Mouse (Mus musculus) myocyte (in vitro differentiated cells): Measurements from ENCODE around the gene Rpain. TPM values are rescaled to one million over a fixed set of nuclear protein-coding genes. Genes with fewer than 3 reads are reported as not detected.

Source experiments
- H3K27me3 ChIP-seq: one replicate; pipeline ENCODE4 v1.6.1; 2011; ENCODE audit not compliant: control insufficient read depth, insufficient read depth, insufficient read length
- H3K36me3 ChIP-seq: one replicate; pipeline ENCODE4 v1.6.1; 2011; ENCODE audit not compliant: control insufficient read depth, insufficient read depth
- H3K4me2 ChIP-seq: one replicate; pipeline ENCODE4 v1.6.1; 2011; ENCODE audit warnings: low read depth, control low read depth
- H3K4me3 ChIP-seq: one replicate; pipeline ENCODE4 v1.5.1; 2011; ENCODE audit warnings: mild to moderate bottlenecking, control low read depth, moderate library complexity
- H3K79me2 ChIP-seq: one replicate; pipeline ENCODE4 v1.6.1; 2011; ENCODE audit not compliant: control insufficient read depth, insufficient read depth
- H3ac ChIP-seq: one replicate; pipeline ENCODE4 v1.6.1; 2011; ENCODE audit not compliant: control insufficient read depth, insufficient read length
- CEBPB ChIP-seq: IDR thresholded peaks from 2 replicates; pipeline ENCODE4 v1.6.1; 2011; ENCODE audit warnings: mild to moderate bottlenecking, moderate library complexity; ENCODE audit not compliant: poor library complexity, insufficient read depth, severe bottlenecking
- E2F4 ChIP-seq: IDR thresholded peaks from one replicate; pipeline ENCODE4 v1.6.1; 2011; ENCODE audit warnings: mild to moderate bottlenecking, control low read depth, moderate library complexity; ENCODE audit not compliant: insufficient read depth
- MAX ChIP-seq: IDR thresholded peaks from one replicate; pipeline ENCODE4 v1.6.1; 2011; ENCODE audit warnings: low read depth, mild to moderate bottlenecking, control low read depth
- MYOD1 ChIP-seq, 3 experiments: IDR thresholded peaks; one replicate each; pipeline ENCODE4 v1.6.1; 2011; ENCODE audit warnings: control low read depth in 2 of 3, low read depth in 2 of 3, mild to moderate bottlenecking in 2 of 3, moderate library complexity in 1 of 3; ENCODE audit not compliant: insufficient read length in 2 of 3, control insufficient read depth in 1 of 3
- MYOG ChIP-seq, 3 experiments: IDR thresholded peaks; one replicate each; pipeline ENCODE4 v1.6.1; 2011; ENCODE audit warnings: control low read depth in 2 of 3, low read depth in 2 of 3, mild to moderate bottlenecking in 2 of 3; ENCODE audit not compliant: insufficient read length in 2 of 3, control insufficient read depth in 1 of 3, insufficient read depth in 1 of 3
- POLR2A ChIP-seq: IDR thresholded peaks from one replicate; pipeline ENCODE4 v1.6.1; 2011; ENCODE audit warnings: low read depth, mild to moderate bottlenecking, control low read depth, moderate library complexity; ENCODE audit not compliant: insufficient read length
- POLR2AphosphoS2 ChIP-seq: IDR thresholded peaks from one replicate; pipeline ENCODE4 v1.6.1; 2011; ENCODE audit warnings: low read depth, control low read depth; ENCODE audit not compliant: insufficient read length
- REST ChIP-seq: IDR thresholded peaks from one replicate; pipeline ENCODE4 v1.6.1; 2011; ENCODE audit warnings: mild to moderate bottlenecking, control low read depth, moderate library complexity; ENCODE audit not compliant: insufficient read depth, insufficient read length
- SRF ChIP-seq: IDR thresholded peaks from one replicate; pipeline ENCODE4 v1.6.1; 2011; ENCODE audit warnings: low read depth; ENCODE audit not compliant: control insufficient read depth, insufficient read length
- TCF12 ChIP-seq: IDR thresholded peaks from one replicate; pipeline ENCODE4 v1.6.1; 2011; ENCODE audit warnings: mild to moderate bottlenecking, control low read depth; ENCODE audit not compliant: poor library complexity, insufficient read depth, severe bottlenecking
- TCF3 ChIP-seq: IDR thresholded peaks from one replicate; pipeline ENCODE4 v1.6.1; 2011; ENCODE audit warnings: low read depth, control low read depth; ENCODE audit not compliant: insufficient read length
- USF1 ChIP-seq: IDR thresholded peaks from one replicate; pipeline ENCODE4 v1.6.1; 2011; ENCODE audit warnings: low read depth, mild to moderate bottlenecking, control low read depth, moderate library complexity
- polyA plus RNA-seq: library from polyadenylated mRNA; unstranded; fragments of >200 nt; fragmentation: generic; extraction: Trizol; gene quantifications from one replicate; pipeline ENCODE4 v1.2.1, GENCODE M21; 2012; ENCODE audit warnings: missing spikeins

Gene Rpain
- polyA plus RNA-seq, 1 experiment: 28.0 TPM

- Histone ChIP-seq H3K79me2 (peaks cover 25% of the 10 kb centered on the region), H3K4me2 (no peak overlapping the region), H3K36me3 (peaks cover 34% of the 10 kb centered on the region), H3K4me3 (no peak overlapping the region), H3ac (no peak overlapping the region), H3K27me3 (no peaks in the 10 kb centered on the region)
- TF ChIP-seq MYOD1 (IDR thresholded peaks at IDR 0.05; ENCODE audit: control insufficient read depth in 1 of 3, insufficient read length in 2 of 3, low read depth in 2 of 3) (no peak), POLR2AphosphoS2 (no peak), TCF12 (no peak), TCF3 (no peak), USF1 (no peak), POLR2A (no peak), E2F4 (no peak), CEBPB (no peak), MYOG (IDR thresholded peaks at IDR 0.05; ENCODE audit: control insufficient read depth in 1 of 3, insufficient read depth in 1 of 3, insufficient read length in 2 of 3, low read depth in 2 of 3) (no peak), SRF (no peak), REST (no peak), MAX (no peak)
These were observed 5.6 kb upstream of the Rpain start for GRCm38 (mm10) chr11:70964222-70964907.

GRCm38 (mm10) chr11:70969271-70969794 lies 680 bp upstream of the Rpain start:
- Histone ChIP-seq H3K4me3 (peak overlapping the region; percentile 96), H3K27me3 (no peaks in the 10 kb centered on the region), H3K79me2 (peaks cover 23% of the 10 kb centered on the region), H3K4me2 (peak overlapping the region; percentile 86), H3ac (peak overlapping the region; percentile 52), H3K36me3 (peaks cover 15% of the 10 kb centered on the region)
- no peak for TF ChIP-seq MYOG (IDR thresholded peaks at IDR 0.05; ENCODE audit: control insufficient read depth in 1 of 3, insufficient read depth in 1 of 3, insufficient read length in 2 of 3, low read depth in 2 of 3)
- TF ChIP-seq CEBPB: no peak
- no peak for TF ChIP-seq TCF12
- TF ChIP-seq POLR2AphosphoS2: no peak
- TF ChIP-seq E2F4: no peak
- TF ChIP-seq SRF: no peak
- TF ChIP-seq POLR2A: no peak
- no peak for TF ChIP-seq REST
- TF ChIP-seq MYOD1 (IDR thresholded peaks at IDR 0.05; ENCODE audit: control insufficient read depth in 1 of 3, insufficient read length in 2 of 3, low read depth in 2 of 3): no peak
- TF ChIP-seq TCF3: no peak
- no peak for TF ChIP-seq MAX
- no peak for TF ChIP-seq USF1

GRCm38 (mm10) chr11:70970560-70971540 lies 837 bp downstream of the Rpain start:
- TF ChIP-seq USF1 (no peak), CEBPB (no peak), TCF12 (no peak), SRF (no peak), TCF3 (no peak), MYOD1 (IDR thresholded peaks at IDR 0.05; ENCODE audit: control insufficient read depth in 1 of 3, insufficient read length in 2 of 3, low read depth in 2 of 3) (no peak), MAX (no peak), REST (no peak), MYOG (IDR thresholded peaks at IDR 0.05; ENCODE audit: control insufficient read depth in 1 of 3, insufficient read depth in 1 of 3, insufficient read length in 2 of 3, low read depth in 2 of 3) (no peak), POLR2AphosphoS2 (no peak), E2F4 (no peak)
- Histone ChIP-seq H3K79me2 (peaks cover 23% of the 10 kb centered on the region), H3ac (no peak overlapping the region), H3K4me3 (peak overlapping the region; percentile 96), H3K36me3 (peaks cover 14% of the 10 kb centered on the region), H3K27me3 (no peaks in the 10 kb centered on the region), H3K4me2 (peak overlapping the region; percentile 54)

GRCm38 (mm10) chr11:70972586-70972985 lies 2.6 kb downstream of the Rpain start:
- Histone ChIP-seq H3K4me3 (no peak overlapping the region), H3K36me3 (peaks cover 22% of the 10 kb centered on the region), H3K79me2 (peaks cover 21% of the 10 kb centered on the region), H3K4me2 (no peak overlapping the region), H3ac (no peak overlapping the region), H3K27me3 (no peaks in the 10 kb centered on the region)
- no peak for TF ChIP-seq TCF12
- no peak for TF ChIP-seq MYOG (IDR thresholded peaks at IDR 0.05; ENCODE audit: control insufficient read depth in 1 of 3, insufficient read depth in 1 of 3, insufficient read length in 2 of 3, low read depth in 2 of 3)
- TF ChIP-seq POLR2AphosphoS2: no peak
